Mouse (Mus musculus) limb, embryonic 14.5 days (tissue): ENCODE measurements around the gene Olfr871. TPM values are rescaled to one million over a fixed set of nuclear protein-coding genes. Genes with fewer than 3 reads are reported as not detected.

ENCODE experiments used
- ATAC-seq: fragments of 200-750 bp; cut with Nextera tagmentation; 2 replicates; pipeline ENCODE4 v1.8.0; 2017; ENCODE audit warnings: low read depth, moderate number of reproducible peaks, moderate TSS enrichment; ENCODE audit not compliant: low FRiP score
- DNase-seq: peaks from one replicate; pipeline ENCODE4 v3.0.0-alpha.2; 2015; ENCODE audit warnings: low spot score
- H3K27ac ChIP-seq: fragments of 300-500 bp; sonication (generic); replicated peaks from 2 replicates; pipeline ENCODE4 v1.5.1; 2014; ENCODE audit warnings: low read depth, mild to moderate bottlenecking, low read length, moderate library complexity, mixed read lengths
- H3K27me3 ChIP-seq: fragments of 300-500 bp; sonication (generic); 2 replicates; pipeline ENCODE4 v1.6.1; 2014; ENCODE audit warnings: low read length, mixed read lengths; ENCODE audit not compliant: control insufficient read depth, insufficient read depth
- H3K36me3 ChIP-seq: fragments of 300-500 bp; sonication (generic); 2 replicates; pipeline ENCODE4 v1.6.1; 2014; ENCODE audit warnings: mild to moderate bottlenecking, low read length, moderate library complexity, mixed read lengths; ENCODE audit not compliant: control insufficient read depth, insufficient read depth
- H3K4me1 ChIP-seq: fragments of 300-500 bp; sonication (generic); 2 replicates; pipeline ENCODE4 v1.6.1; 2014; ENCODE audit warnings: antibody characterized with exemption, low read length, mixed read lengths; ENCODE audit not compliant: control insufficient read depth, insufficient read depth
- H3K4me2 ChIP-seq: fragments of 300-500 bp; sonication (generic); replicated peaks from 2 replicates; pipeline ENCODE4 v1.6.1; 2014; ENCODE audit warnings: low read depth, mild to moderate bottlenecking, low read length, moderate library complexity; ENCODE audit not compliant: severe bottlenecking
- H3K4me3 ChIP-seq: fragments of 300-500 bp; sonication (generic); replicated peaks from 2 replicates; pipeline ENCODE4 v1.5.1; 2014; ENCODE audit warnings: low read length
- H3K9ac ChIP-seq: fragments of 300-500 bp; sonication (generic); 2 replicates; pipeline ENCODE4 v1.6.1; 2014; ENCODE audit warnings: mild to moderate bottlenecking, low read depth, low read length, moderate library complexity; ENCODE audit not compliant: severe bottlenecking
- H3K9me3 ChIP-seq: fragments of 300-500 bp; sonication (generic); 2 replicates; pipeline ENCODE4 v1.6.1; 2016; ENCODE audit warnings: low read length; ENCODE audit not compliant: control insufficient read depth
- POLR2A ChIP-seq: fragments of 200-500 bp; IDR thresholded peaks from 2 replicates; pipeline ENCODE4 v1.8.0; 2012; ENCODE audit warnings: inconsistent platforms, mild to moderate bottlenecking, moderate library complexity, borderline replicate concordance; ENCODE audit not compliant: insufficient read depth, insufficient read length; ENCODE audit errors: extremely low read depth
- WGBS: fragments of 180-500 bp; shearing (Covaris S2); extraction: QIAGEN DNeasy Blood & Tissue Kit; methylation state at CpG from one replicate; pipeline ENCODE4 v1.1.7; 2014; 5-methylcytosine and 5-hydroxymethylcytosine counted together
- polyA plus RNA-seq, 2 experiments: library from polyadenylated mRNA; depleted of rRNA in 1 of 2; stranded (reverse) in 1 of 2; unstranded in 1 of 2; fragments of >200 nt; fragmentation: Nextera tagmentation in 1 of 2; extraction: Ambion mirVana in 1 of 2; gene quantifications; 2 replicates each; pipeline versions ENCODE4 v1.2.1 to v1.2.3; 2012 to 2014

Gene Olfr871
- polyA plus RNA-seq, 2 experiments = not detected

GRCm38 (mm10) chr9:20210812-20211211, 1.2 kb upstream of the Olfr871 start:
- Histone ChIP-seq H3K36me3 (no peaks in the 10 kb centered on the region), H3K4me3 (no peak overlapping the region), H3K4me2 (no peak overlapping the region), H3K9ac (no peak overlapping the region), H3K27ac (no peak overlapping the region), H3K27me3 (no peaks in the 10 kb centered on the region), H3K4me1 (no peaks in the 10 kb centered on the region), H3K9me3 (no peaks in the 10 kb centered on the region)
- ATAC-seq (no peak), DNase-seq (no peak)
- no peak for TF ChIP-seq POLR2A
- WGBS = 49% methylated on average over 1 of the region's 1 CpGs

GRCm38 (mm10) chr9:20211477-20211876, 530 bp upstream of the Olfr871 start:
- Histone ChIP-seq H3K4me3 (no peak overlapping the region), H3K27ac (no peak overlapping the region), H3K36me3 (no peaks in the 10 kb centered on the region), H3K4me2 (no peak overlapping the region), H3K27me3 (no peaks in the 10 kb centered on the region), H3K9ac (no peak overlapping the region), H3K9me3 (no peaks in the 10 kb centered on the region), H3K4me1 (no peaks in the 10 kb centered on the region)
- DNase-seq (no peak), ATAC-seq (no peak)
- WGBS = 79% methylated on average over 2 of the region's 2 CpGs
- no peak for TF ChIP-seq POLR2A

- ATAC-seq (no peak), DNase-seq (no peak)
- no peaks in the 10 kb centered on the region for H3K9me3 ChIP-seq
- H3K9ac ChIP-seq = no peak within 1 kb of the TSS
- H3K4me1 ChIP-seq = no peaks in the 10 kb centered on the region
- H3K36me3 ChIP-seq = no peaks in the 10 kb centered on the region
- H3K27me3 ChIP-seq = no peaks in the 10 kb centered on the region
- H3K27ac ChIP-seq = no peak within 1 kb of the TSS
- H3K4me3 ChIP-seq = no peak within 1 kb of the TSS
- H3K4me2 ChIP-seq = no peak within 1 kb of the TSS
- no peak for TF ChIP-seq POLR2A
Measured at GRCm38 (mm10) chr9:20236819-20237218, 24.8 kb downstream of the Olfr871 start, which contains the start of gene Olfr872. Olfr872 (plus strand) TSS chr9:20237119.

GRCm38 (mm10) chr9:20237378-20237777, 25.4 kb downstream of the Olfr871 start:
- no peak for ATAC-seq
- Histone ChIP-seq H3K4me1 (no peaks in the 10 kb centered on the region), H3K36me3 (no peaks in the 10 kb centered on the region), H3K4me3 (no peak overlapping the region), H3K27ac (no peak overlapping the region), H3K9me3 (no peaks in the 10 kb centered on the region), H3K4me2 (no peak overlapping the region), H3K9ac (no peak overlapping the region), H3K27me3 (no peaks in the 10 kb centered on the region)
- DNase-seq = no peak
- no peak for TF ChIP-seq POLR2A
- 74% methylated on average over 2 of the region's 2 CpGs for WGBS

Other genes starting within 250 kb of the Olfr871 start
- not detected in 2 replicates for gene Olfr866, start 184.2 kb upstream of the Olfr871 start, polyA plus RNA-seq (2012; rRNA removed)
- not detected in 2 replicates for gene Olfr866, start 184.2 kb upstream of the Olfr871 start, polyA plus RNA-seq (2014; fragmentation: Nextera tagmentation; extraction: Ambion mirVana)
- gene Olfr867, start 154.6 kb upstream of the Olfr871 start, polyA plus RNA-seq (2012; rRNA removed) = not detected in 2 replicates
- not detected in 2 replicates for gene Olfr867, start 154.6 kb upstream of the Olfr871 start, polyA plus RNA-seq (2014; fragmentation: Nextera tagmentation; extraction: Ambion mirVana)
- gene Olfr868, start 113.6 kb upstream of the Olfr871 start, polyA plus RNA-seq (2012; rRNA removed) = not detected in 2 replicates
- gene Olfr868, start 113.6 kb upstream of the Olfr871 start, polyA plus RNA-seq (2014; fragmentation: Nextera tagmentation; extraction: Ambion mirVana) = not detected in 2 replicates
- gene Olfr869, start 83.2 kb upstream of the Olfr871 start, polyA plus RNA-seq (2012; rRNA removed) = not detected in 2 replicates
- not detected in 2 replicates for gene Olfr869, start 83.2 kb upstream of the Olfr871 start, polyA plus RNA-seq (2014; fragmentation: Nextera tagmentation; extraction: Ambion mirVana)
- gene Olfr870, start 38.1 kb upstream of the Olfr871 start, polyA plus RNA-seq (2012; rRNA removed) = not detected in 2 replicates
- not detected in 2 replicates for gene Olfr870, start 38.1 kb upstream of the Olfr871 start, polyA plus RNA-seq (2014; fragmentation: Nextera tagmentation; extraction: Ambion mirVana)
- not detected in 2 replicates for gene Olfr872, start 24.9 kb downstream of the Olfr871 start, polyA plus RNA-seq (2012; rRNA removed)
- gene Olfr872, start 24.9 kb downstream of the Olfr871 start, polyA plus RNA-seq (2014; fragmentation: Nextera tagmentation; extraction: Ambion mirVana) = not detected in 2 replicates
- not detected in 2 replicates for gene Olfr39, start 70.1 kb downstream of the Olfr871 start, polyA plus RNA-seq (2012; rRNA removed)
- gene Olfr39, start 70.1 kb downstream of the Olfr871 start, polyA plus RNA-seq (2014; fragmentation: Nextera tagmentation; extraction: Ambion mirVana) = not detected in 2 replicates
- not detected in 2 replicates for gene Olfr873, start 86.3 kb downstream of the Olfr871 start, polyA plus RNA-seq (2012; rRNA removed)
- not detected in 2 replicates for gene Olfr873, start 86.3 kb downstream of the Olfr871 start, polyA plus RNA-seq (2014; fragmentation: Nextera tagmentation; extraction: Ambion mirVana)
- 0.04 and 0.08 TPM in 2 replicates for gene Olfr18, start 123.9 kb downstream of the Olfr871 start, polyA plus RNA-seq (2012; rRNA removed)
- not detected in 2 replicates for gene Olfr18, start 123.9 kb downstream of the Olfr871 start, polyA plus RNA-seq (2014; fragmentation: Nextera tagmentation; extraction: Ambion mirVana)
- gene Zfp560, start 173.0 kb downstream of the Olfr871 start, polyA plus RNA-seq (2012; rRNA removed) = 16.0 and 21.0 TPM in 2 replicates
- gene Zfp560, start 173.0 kb downstream of the Olfr871 start, polyA plus RNA-seq (2014; fragmentation: Nextera tagmentation; extraction: Ambion mirVana) = 43.7 and 44.9 TPM in 2 replicates
- gene Zfp26, start 248.0 kb downstream of the Olfr871 start, polyA plus RNA-seq (2012; rRNA removed) = 12.1 and 14.2 TPM in 2 replicates
- 23.3 and 25.9 TPM in 2 replicates for gene Zfp26, start 248.0 kb downstream of the Olfr871 start, polyA plus RNA-seq (2014; fragmentation: Nextera tagmentation; extraction: Ambion mirVana)